Mouse (Mus musculus) left cerebral cortex, postnatal 36 days (tissue): ENCODE results near the gene Mob1a. TPM values are rescaled to one million over a fixed set of nuclear protein-coding genes. Genes with fewer than 3 reads are reported as not detected.

ENCODE experiments used
- DNase-seq, 2 experiments: peaks; one replicate each; pipeline ENCODE4 v3.0.0; 2021 to 2022; ENCODE audit warnings: low spot score in 2 of 2, mixed read lengths in 1 of 2
- intact Hi-C: fragments of 180-260 bp; cut with DNase I; formaldehyde crosslinking; loops from one replicate; pipeline ENCODE4 v1.15.1; 2025
- total RNA-seq, 2 experiments: library from RNA; stranded (reverse); gene quantifications; 2 replicates each; pipeline ENCODE4 v1.2.3; 2021

The Mob1a gene
- total RNA-seq, 2 experiments from 2014 or later, result 19.0 to 20.8 TPM

GRCm38 (mm10) chr6:83371350-83371749 lies 45.5 kb downstream of the Mob1a start:
- DNase-seq, result no peak
- intact Hi-C loops, result loop anchor here (5.0 kb wide), 1 partner anchor 71 kb away; no protein-coding TSS in a partner anchor

- intact Hi-C loops, result loop anchor here (5.0 kb wide), 1 partner anchor 68 kb away; no protein-coding TSS in a partner anchor
- DNase-seq, result no peak
Observed at GRCm38 (mm10) chr6:83373704-83374300, 48.0 kb downstream of the Mob1a start.

- DNase-seq, result no peak
- intact Hi-C loops, result no loop called here
Observed at GRCm38 (mm10) chr6:83381510-83382491, 56.0 kb downstream of the Mob1a start.

DNA sequence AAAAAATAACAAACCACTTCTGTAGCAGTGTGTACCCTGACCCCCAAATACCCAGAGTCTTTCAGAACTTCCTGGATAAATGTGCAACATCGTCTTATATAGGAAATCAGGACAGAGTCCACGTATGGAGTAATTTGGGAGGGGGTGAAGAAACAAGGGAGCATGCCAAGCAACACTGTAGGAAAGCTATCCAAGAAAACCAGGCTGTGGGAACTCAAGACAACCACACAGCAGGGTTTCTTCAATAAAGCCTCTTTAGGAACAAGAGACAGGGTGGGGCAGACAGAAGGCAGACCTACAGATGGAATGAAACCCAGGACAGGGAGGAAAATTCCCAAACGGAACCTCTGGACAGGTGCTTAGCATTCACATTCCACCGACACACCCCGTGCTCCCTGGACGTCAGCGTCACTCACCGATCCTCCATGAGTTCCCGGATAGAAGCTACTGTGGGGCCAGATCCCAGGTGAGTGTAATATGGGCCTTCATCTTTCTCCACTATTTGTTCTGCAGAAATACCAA lies 59.8 kb downstream of the Mob1a start:
- intact Hi-C loops, result loop anchor here (2.0 kb wide), 1 partner anchor 57 kb away; no protein-coding TSS in a partner anchor

DNA sequence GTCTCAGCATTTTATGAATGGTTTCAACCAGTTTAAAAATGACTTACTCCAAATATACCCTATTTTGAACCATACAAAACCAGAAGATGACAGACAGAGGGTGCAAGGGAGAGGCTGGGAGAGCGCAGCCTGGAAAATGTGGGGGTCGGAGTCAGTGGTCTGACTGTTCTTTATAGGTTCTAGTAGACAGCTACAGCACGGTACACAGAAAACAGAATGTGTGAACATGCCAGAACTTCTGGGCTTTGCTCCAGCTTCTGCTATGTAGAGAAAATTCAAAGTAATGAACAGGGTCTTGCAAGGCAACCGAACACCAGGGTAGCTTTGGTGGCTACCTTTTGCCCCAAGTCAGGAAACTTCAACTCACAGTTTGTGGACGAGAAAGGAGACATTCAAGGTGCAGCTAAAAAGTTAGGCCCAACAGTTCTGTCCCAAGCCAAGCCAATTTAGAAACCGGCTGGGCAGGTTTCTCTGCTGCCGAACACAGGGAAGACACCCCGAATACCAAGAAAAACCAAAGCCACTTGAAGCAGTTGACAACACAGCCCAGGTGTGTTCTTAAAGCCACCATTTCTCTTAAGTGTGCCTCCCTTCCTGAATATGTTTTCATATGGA lies 66.5 kb downstream of the Mob1a start:
- no peak for DNase-seq
- intact Hi-C loops, result no loop called here

More for the DNA sequence above, 59.8 kb downstream of the Mob1a start:
- DNase-seq, result no peak

Other genes starting within 250 kb of the Mob1a start
- gene Pcgf1, start 248.1 kb upstream of the Mob1a start, total RNA-seq, result 10 to 100 TPM; 21.6 to 35.9 TPM
- not detected for gene Lbx2, start 239.6 kb upstream of the Mob1a start, total RNA-seq
- gene Ccdc142, start 224.4 kb upstream of the Mob1a start, total RNA-seq, result 1 to 10 TPM; 5.1 to 9.0 TPM
- gene Gm42688, start 224.4 kb upstream of the Mob1a start, total RNA-seq, result 1 to 10 TPM; 5.3 to 5.9 TPM
- 10 to 100 TPM; 54.4 to 58.7 TPM for gene Mrpl53, start 217.0 kb upstream of the Mob1a start, total RNA-seq
- 10 to 100 TPM; 29.4 to 30.0 TPM for gene Mogs, start 210.5 kb upstream of the Mob1a start, total RNA-seq
- 10 to 100 TPM; 33.5 to 46.6 TPM for gene Wbp1, start 204.5 kb upstream of the Mob1a start, total RNA-seq
- gene Ino80b, start 200.6 kb upstream of the Mob1a start, total RNA-seq, result 10 to 100 TPM; 20.5 to 26.0 TPM
- 100 to 1,000 TPM in 1 of 2 experiments, 10 to 100 TPM in 1; 88.7 to 105 TPM for gene Rtkn, start 190.6 kb upstream of the Mob1a start, total RNA-seq
- gene Wdr54, start 169.6 kb upstream of the Mob1a start, total RNA-seq, result 10 to 100 TPM; 29.1 to 31.3 TPM
- 10 to 100 TPM; 27.4 to 31.5 TPM for gene 1700003E16Rik, start 169.6 kb upstream of the Mob1a start, total RNA-seq
- 100 to 1,000 TPM; 373 to 386 TPM for gene Dctn1, start 160.1 kb upstream of the Mob1a start, total RNA-seq
- under 1 TPM; 0.25 to 0.69 TPM for gene Slc4a5, start 106.2 kb upstream of the Mob1a start, total RNA-seq
- gene Mthfd2, start 108 bp upstream of the Mob1a start, total RNA-seq, result 1 to 10 TPM; 4.6 to 6.2 TPM
- 10 to 100 TPM; 46.8 to 50.5 TPM for gene Bola3, start 23.1 kb downstream of the Mob1a start, total RNA-seq
- 10 to 100 TPM; 63.7 to 77.2 TPM for gene Tet3, start 133.1 kb downstream of the Mob1a start, total RNA-seq
- gene Dguok, start 181.0 kb downstream of the Mob1a start, total RNA-seq, result 10 to 100 TPM; 19.8 to 29.9 TPM
- not detected for gene Actg2, start 210.2 kb downstream of the Mob1a start, total RNA-seq
- gene Stambp, start 246.7 kb downstream of the Mob1a start, total RNA-seq, result 10 to 100 TPM; 30.9 to 35.3 TPM